Mouse (Mus musculus) myocyte (in vitro differentiated cells): ENCODE data around the gene Haus5.

Experiments used
- CEBPB ChIP-seq: IDR thresholded peaks from 2 replicates; pipeline ENCODE4 v1.6.1; 2011; ENCODE audit warnings: mild to moderate bottlenecking, moderate library complexity; ENCODE audit not compliant: poor library complexity, insufficient read depth, severe bottlenecking
- E2F4 ChIP-seq: IDR thresholded peaks from one replicate; pipeline ENCODE4 v1.6.1; 2011; ENCODE audit warnings: mild to moderate bottlenecking, control low read depth, moderate library complexity; ENCODE audit not compliant: insufficient read depth
- MAX ChIP-seq: IDR thresholded peaks from one replicate; pipeline ENCODE4 v1.6.1; 2011; ENCODE audit warnings: low read depth, mild to moderate bottlenecking, control low read depth
- MYOG ChIP-seq, 3 experiments: IDR thresholded peaks; one replicate each; pipeline ENCODE4 v1.6.1; 2011; ENCODE audit warnings: control low read depth in 2 of 3, low read depth in 2 of 3, mild to moderate bottlenecking in 2 of 3; ENCODE audit not compliant: insufficient read length in 2 of 3, control insufficient read depth in 1 of 3, insufficient read depth in 1 of 3
- POLR2A ChIP-seq: IDR thresholded peaks from one replicate; pipeline ENCODE4 v1.6.1; 2011; ENCODE audit warnings: low read depth, mild to moderate bottlenecking, control low read depth, moderate library complexity; ENCODE audit not compliant: insufficient read length
- POLR2AphosphoS2 ChIP-seq: IDR thresholded peaks from one replicate; pipeline ENCODE4 v1.6.1; 2011; ENCODE audit warnings: low read depth, control low read depth; ENCODE audit not compliant: insufficient read length
- TCF12 ChIP-seq: IDR thresholded peaks from one replicate; pipeline ENCODE4 v1.6.1; 2011; ENCODE audit warnings: mild to moderate bottlenecking, control low read depth; ENCODE audit not compliant: poor library complexity, insufficient read depth, severe bottlenecking
- TCF3 ChIP-seq: IDR thresholded peaks from one replicate; pipeline ENCODE4 v1.6.1; 2011; ENCODE audit warnings: low read depth, control low read depth; ENCODE audit not compliant: insufficient read length
- USF1 ChIP-seq: IDR thresholded peaks from one replicate; pipeline ENCODE4 v1.6.1; 2011; ENCODE audit warnings: low read depth, mild to moderate bottlenecking, control low read depth, moderate library complexity

- TF ChIP-seq MAX (no peak), POLR2A (no peak), TCF3 (no peak), E2F4 (no peak), USF1 (no peak), CEBPB (no peak), TCF12 (no peak), POLR2AphosphoS2 (no peak), MYOG (IDR thresholded peaks at IDR 0.05; ENCODE audit: control insufficient read depth in 1 of 3, insufficient read depth in 1 of 3, insufficient read length in 2 of 3, low read depth in 2 of 3) (no peak)
Measured at GRCm38 (mm10) chr7:30639083-30639482, 25.7 kb downstream of the Haus5 start.
